Mouse (Mus musculus): ENCODE data around the gene Rpp38. TPM values are rescaled to one million over a fixed set of nuclear protein-coding genes. Genes with fewer than 3 reads are reported as not detected.

Rpp38 gene
- 4.8 TPM for polyA plus RNA-seq (2015; fragmentation: Illumina TruSeq; extraction: RNeasy Lipid Tissue Mini Kit (QIAGEN cat#74804); ENCODE audit: insufficient read depth, low read depth, low replicate concordance)

GRCm38 (mm10) chr2:3332484-3333242, at the start of gene Rpp38:
Rpp38 (minus strand) TSS chr2:3332643.

GRCm38 (mm10) chr2:3335611-3336301, 3.3 kb upstream of the Rpp38 start, which contains the start of gene Acbd7:
Acbd7 (plus strand) TSS chr2:3336168.

GRCm38 (mm10) chr2:3283602-3284472, 48.6 kb downstream of the Rpp38 start, which contains the start of gene Nmt2:
Nmt2 (plus strand) TSS chr2:3284212.

Other genes starting within 250 kb of the Rpp38 start
- 5.4 TPM for gene Fam171a1, start 218.4 kb downstream of the Rpp38 start, polyA plus RNA-seq (2015; fragmentation: Illumina TruSeq; extraction: RNeasy Lipid Tissue Mini Kit (QIAGEN cat#74804); ENCODE audit: insufficient read depth, low read depth, low replicate concordance)
- 7.4 TPM for gene Nmt2, start 48.4 kb downstream of the Rpp38 start, polyA plus RNA-seq (2015; fragmentation: Illumina TruSeq; extraction: RNeasy Lipid Tissue Mini Kit (QIAGEN cat#74804); ENCODE audit: insufficient read depth, low read depth, low replicate concordance)
- not detected for gene Acbd7, start 3.5 kb upstream of the Rpp38 start, polyA plus RNA-seq (2015; fragmentation: Illumina TruSeq; extraction: RNeasy Lipid Tissue Mini Kit (QIAGEN cat#74804); ENCODE audit: insufficient read depth, low read depth, low replicate concordance)
- not detected for gene Olah, start 64.6 kb upstream of the Rpp38 start, polyA plus RNA-seq (2015; fragmentation: Illumina TruSeq; extraction: RNeasy Lipid Tissue Mini Kit (QIAGEN cat#74804); ENCODE audit: insufficient read depth, low read depth, low replicate concordance)
- not detected for gene Meig1, start 90.0 kb upstream of the Rpp38 start, polyA plus RNA-seq (2015; fragmentation: Illumina TruSeq; extraction: RNeasy Lipid Tissue Mini Kit (QIAGEN cat#74804); ENCODE audit: insufficient read depth, low read depth, low replicate concordance)
- 2.3 TPM for gene Dclre1c, start 91.5 kb upstream of the Rpp38 start, polyA plus RNA-seq (2015; fragmentation: Illumina TruSeq; extraction: RNeasy Lipid Tissue Mini Kit (QIAGEN cat#74804); ENCODE audit: insufficient read depth, low read depth, low replicate concordance)
- gene Suv39h2, start 142.4 kb upstream of the Rpp38 start, polyA plus RNA-seq (2015; fragmentation: Illumina TruSeq; extraction: RNeasy Lipid Tissue Mini Kit (QIAGEN cat#74804); ENCODE audit: insufficient read depth, low read depth, low replicate concordance): 0.50 TPM
- 0.55 TPM for gene Gm45902, start 180.1 kb upstream of the Rpp38 start, polyA plus RNA-seq (2015; fragmentation: Illumina TruSeq; extraction: RNeasy Lipid Tissue Mini Kit (QIAGEN cat#74804); ENCODE audit: insufficient read depth, low read depth, low replicate concordance)
- 6.8 TPM for gene Hspa14, start 180.2 kb upstream of the Rpp38 start, polyA plus RNA-seq (2015; fragmentation: Illumina TruSeq; extraction: RNeasy Lipid Tissue Mini Kit (QIAGEN cat#74804); ENCODE audit: insufficient read depth, low read depth, low replicate concordance)
- gene Cdnf, start 180.4 kb upstream of the Rpp38 start, polyA plus RNA-seq (2015; fragmentation: Illumina TruSeq; extraction: RNeasy Lipid Tissue Mini Kit (QIAGEN cat#74804); ENCODE audit: insufficient read depth, low read depth, low replicate concordance): not detected
- gene Fam107b, start 237.8 kb upstream of the Rpp38 start, polyA plus RNA-seq (2015; fragmentation: Illumina TruSeq; extraction: RNeasy Lipid Tissue Mini Kit (QIAGEN cat#74804); ENCODE audit: insufficient read depth, low read depth, low replicate concordance): 6.4 TPM

Measured in pancreas, adult 10 weeks (tissue).